Mouse (Mus musculus) naive thymus-derived CD4-positive, alpha-beta T cell, adult 2 months (primary cell): ENCODE data around the gene Cldn15.

ENCODE experiments used
- DNase-seq: peaks from one replicate; pipeline ENCODE4 v3.0.0-alpha.2; 2011; ENCODE audit warnings: low read depth

Gene Cldn15

DNA sequence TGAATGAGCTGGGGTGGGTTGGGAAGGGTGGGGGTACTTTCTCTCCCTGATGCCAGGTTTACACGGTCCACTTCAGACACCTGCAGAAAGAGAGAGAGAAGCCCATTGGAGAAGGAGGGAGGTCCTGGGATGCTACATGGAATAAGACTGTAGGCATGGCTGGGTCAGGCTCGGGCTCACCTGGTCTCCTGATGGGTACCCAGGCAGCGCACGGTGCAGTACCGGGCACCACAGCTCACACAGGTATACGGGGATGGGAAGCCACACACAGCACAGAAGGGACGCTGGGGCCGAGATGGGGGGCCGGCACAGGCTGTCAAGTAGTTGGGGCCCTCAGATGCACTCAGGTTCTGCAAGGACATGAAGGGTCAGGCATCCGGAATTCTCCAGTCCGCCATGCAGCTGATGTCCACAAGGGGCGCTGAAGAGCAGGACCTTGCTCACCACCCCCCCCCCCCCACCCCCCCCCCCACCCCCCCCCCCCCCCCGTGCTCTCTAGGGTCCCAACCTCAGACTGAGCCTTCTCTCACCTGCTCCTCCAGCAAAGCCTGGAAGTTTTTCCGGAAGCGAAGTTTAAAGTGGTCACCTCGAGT is 16.0 kb downstream of the Cldn15 start:
- peak; percentile 70 for DNase-seq

DNA sequence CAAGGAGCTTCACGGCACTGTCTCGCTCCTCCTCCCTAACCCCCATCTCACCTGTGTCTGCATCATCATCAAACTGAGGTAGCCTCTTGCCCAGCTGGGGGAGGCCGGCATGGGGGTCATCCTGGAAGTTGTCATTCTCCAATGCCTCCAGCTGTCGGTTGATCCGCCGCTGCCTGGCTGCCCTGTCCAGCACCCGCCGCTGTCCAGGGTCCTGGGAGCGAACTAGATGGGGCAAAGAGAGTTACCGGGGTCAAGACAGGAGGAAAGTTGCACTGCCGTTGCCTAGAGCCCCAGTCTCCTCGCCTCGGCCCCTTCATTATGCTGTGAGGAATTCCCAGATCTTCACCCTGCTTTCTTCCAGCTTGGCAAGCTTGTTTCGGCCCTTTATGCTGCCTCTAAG is 18.4 kb downstream of the Cldn15 start:
- no peak for DNase-seq

DNA sequence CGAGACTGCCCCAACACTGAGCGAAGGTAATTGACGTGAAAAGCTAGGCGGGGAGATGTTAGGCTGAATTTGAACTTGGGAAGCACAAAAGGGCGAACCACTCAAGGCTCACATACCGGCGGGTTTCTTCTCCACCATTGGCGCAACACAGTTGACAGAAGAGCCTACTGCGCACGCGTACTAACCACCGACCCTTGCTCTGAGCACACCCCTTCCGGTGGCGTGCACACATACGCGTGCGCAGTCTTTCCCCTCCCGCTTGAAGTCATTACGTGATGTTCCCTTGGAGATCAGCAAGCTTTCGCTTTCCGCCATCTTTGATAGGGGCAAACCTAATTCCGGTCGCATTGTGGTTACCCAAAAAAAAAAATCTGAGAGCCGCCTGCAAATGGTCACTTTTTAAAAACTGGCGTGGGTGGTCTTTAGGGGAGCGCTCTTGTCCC is 20.3 kb downstream of the Cldn15 start, which contains the start of gene Plod3:
TSS of gene Plod3 (plus strand) at position 325 of the 443 bp plus-strand sequence.
- peak; percentile 99 for DNase-seq

DNA sequence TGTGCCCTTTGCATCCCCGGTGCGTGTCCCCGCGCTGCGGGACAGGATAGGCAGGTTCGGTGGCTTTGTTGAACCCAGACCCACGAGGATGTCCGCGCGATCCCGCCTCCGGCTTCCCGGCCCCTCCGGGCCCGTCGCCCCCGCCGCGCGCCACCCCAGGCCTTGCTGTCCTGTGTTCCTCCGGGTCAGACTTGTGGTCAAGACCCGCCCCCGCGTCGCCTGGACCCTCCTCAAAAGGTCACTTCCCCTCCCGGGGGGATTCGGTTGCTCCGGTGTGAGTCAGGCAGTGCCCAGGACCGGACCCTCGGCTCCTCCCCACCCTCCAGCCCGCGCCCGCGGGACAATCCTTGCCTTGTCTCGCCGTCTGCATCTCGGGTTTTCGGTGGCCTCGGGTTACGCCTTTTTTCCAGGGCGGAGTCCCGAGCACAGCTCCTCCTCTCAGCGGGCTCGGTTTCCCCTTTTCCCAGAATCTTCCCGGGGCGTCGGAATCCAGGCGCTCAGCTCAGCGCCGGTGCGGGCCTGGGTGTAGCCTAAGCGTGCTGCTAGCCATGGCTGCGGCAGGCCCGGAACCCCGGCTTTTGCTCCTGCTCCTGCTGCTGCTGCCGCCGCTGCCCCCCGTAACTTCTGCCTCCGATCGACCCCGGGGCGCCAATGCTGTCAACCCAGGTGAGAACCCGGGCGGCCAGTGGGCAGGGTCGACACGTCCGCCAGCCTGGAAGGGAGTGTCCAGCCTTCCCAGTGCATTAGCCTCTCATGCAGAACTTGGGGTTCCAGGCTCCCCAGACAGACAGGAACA is 20.9 kb downstream of the Cldn15 start:
- peak; percentile 58 for DNase-seq

DNA sequence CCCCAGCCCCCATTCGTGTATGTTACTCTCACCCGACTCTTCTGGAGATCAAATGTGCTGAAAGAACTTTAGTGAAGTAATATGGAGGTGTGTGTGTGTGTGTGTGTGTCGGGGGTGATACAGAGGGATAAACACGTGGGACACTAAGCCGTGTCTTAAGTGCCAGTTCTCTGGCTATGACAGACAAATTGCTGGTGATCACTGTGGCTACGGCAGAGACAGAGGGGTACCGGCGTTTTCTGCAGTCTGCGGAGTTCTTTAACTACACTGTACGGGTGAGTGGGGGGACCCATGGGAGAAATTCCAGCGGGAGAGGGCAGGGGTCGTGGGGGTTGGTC is 21.5 kb downstream of the Cldn15 start, which contains the start of gene Znhit1:
TSS of gene Znhit1 (minus strand) at position 88 of the 338 bp plus-strand sequence.
- no peak for DNase-seq

DNA sequence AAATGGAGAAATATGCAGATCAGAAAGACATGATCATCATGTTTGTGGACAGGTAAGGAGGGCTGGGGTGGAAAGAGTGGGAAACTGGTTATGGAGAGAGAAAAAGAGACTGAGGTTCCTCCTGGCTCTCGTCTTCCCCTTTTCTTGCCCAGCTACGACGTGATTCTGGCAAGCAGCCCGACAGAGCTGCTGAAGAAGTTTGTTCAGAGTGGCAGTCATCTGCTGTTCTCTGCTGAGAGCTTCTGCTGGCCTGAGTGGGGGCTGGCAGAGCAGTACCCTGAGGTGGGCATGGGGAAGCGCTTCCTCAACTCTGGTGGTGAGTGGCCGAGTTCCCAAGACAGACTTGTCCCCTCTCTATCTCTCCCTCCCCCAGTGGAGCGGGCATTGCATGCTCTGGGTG is 22.0 kb downstream of the Cldn15 start:
- DNase-seq, result no peak

DNA sequence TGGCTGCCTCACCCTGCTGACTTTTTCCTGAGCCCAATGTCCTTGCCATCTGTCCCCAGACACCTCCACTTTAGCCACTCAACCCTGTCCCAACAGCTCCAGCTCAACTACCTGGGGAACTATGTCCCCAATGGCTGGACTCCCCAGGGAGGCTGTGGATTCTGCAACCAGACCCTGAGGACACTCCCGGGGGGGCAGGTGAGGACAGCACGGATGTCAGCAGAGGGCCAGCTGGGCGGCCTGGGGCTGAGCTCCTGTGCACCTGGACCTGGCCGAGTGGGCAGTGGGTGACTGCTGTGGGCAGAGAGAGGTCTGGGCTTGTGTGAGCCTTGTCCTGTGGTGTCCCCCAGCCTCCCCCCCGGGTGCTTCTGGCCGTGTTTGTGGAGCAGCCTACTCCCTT is 23.4 kb downstream of the Cldn15 start:
- no peak for DNase-seq

DNA sequence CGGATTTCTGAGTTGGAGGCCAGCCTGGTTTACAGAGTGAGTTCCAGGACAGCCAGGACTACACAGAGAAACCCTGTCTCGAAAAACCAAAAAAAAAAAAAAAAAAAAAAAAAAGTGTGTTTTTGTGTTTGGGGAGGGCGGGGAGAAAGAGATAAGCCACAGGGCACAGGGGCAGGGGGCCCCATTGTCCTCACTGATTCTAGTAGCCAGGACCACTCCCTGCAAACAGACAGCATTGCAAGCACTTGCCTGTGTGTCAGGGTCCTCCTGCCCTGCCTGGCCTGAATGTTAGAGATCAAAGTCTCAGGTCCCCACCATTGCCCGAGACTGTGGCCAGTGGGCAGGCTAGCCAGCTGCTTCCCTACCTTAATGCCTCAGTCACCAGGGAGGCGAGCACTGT is 33.0 kb downstream of the Cldn15 start:
- no peak for DNase-seq

DNA sequence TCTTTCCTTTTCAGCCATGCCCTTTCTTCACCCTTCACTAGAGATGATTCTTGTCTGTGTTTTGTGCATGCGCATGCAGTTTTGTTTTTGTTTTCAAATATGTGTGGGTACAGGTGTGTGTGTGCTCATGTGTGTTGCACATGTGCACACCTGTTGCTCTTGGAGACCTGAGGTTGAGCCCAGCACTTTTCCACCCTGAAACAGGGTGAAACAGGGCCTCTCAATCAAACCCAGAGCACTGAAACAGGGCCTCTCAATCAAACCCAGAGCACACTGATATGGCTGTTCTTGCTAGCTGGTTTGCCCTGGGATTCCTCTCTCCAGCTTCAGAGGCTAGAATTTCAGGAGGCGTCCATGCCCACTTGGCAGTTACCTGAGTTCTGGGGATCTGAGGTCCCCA is 34.2 kb downstream of the Cldn15 start:
- DNase-seq, result no peak

DNA sequence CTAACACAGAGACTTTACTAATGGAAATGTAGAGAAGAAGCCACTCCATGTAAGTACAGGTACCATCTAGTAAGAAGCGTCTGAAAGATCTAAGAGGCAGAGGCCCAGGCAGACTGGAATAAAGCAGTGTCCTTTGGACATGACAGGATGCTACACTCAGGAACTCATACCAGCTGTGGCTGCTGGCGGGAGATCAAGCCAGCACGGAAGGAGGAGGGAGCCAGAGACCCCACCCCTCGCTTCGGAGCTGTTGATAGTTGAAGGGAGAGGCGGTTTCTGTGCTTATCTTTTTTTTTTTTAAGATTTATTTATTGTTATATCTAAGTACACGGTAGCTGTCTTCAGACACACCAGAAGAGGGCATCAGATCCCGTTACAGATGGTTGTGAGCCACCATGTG is 40.9 kb downstream of the Cldn15 start:
- DNase-seq, result no peak

DNA sequence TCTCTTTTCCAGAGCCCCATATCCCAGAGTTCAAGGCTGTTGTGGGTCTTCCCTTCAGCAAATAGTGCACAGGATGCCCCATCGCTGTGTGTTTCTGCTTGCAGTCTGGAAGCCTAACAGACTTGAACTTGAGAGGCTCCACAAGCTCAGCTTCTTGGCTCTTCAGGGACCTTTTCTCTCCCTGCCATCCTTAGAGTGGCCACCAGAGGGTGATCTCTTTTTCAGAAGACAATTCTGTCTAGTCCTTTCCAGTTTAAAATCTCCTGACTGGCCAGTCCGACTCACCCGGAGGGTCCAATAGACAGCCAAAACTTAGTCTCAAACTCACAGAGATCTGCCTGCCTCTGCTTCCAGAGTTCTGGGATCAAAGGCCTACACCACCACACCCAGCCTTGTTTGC is 43.6 kb downstream of the Cldn15 start:
- peak; percentile 48 for DNase-seq

DNA sequence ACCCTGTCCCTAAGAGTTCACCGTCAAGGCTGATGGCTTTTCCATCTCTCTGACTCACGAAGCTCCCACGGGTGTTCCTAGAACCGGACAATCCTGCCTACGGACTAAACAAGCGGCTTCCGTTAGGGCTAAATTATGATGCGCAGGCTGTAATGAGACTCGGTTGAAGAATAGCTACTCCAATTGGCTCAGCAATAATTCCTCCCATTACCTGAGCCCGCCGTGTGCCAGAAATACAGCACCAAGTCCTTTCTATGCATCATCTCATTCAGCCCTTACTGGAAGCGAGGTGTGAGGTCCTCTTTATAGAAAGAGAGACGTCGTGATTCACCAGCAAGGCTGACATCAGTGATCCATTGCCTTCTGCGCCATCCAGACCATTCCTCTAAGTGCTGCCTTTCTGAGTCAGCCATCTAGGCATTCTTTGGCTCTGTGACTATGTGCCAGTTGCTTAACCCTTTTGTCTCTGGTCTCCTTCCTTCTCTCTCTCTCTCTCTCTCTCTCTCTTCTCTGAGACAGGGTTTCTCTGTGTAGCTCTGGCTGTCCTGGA is 46.1 kb downstream of the Cldn15 start:
- DNase-seq, result no peak

DNA sequence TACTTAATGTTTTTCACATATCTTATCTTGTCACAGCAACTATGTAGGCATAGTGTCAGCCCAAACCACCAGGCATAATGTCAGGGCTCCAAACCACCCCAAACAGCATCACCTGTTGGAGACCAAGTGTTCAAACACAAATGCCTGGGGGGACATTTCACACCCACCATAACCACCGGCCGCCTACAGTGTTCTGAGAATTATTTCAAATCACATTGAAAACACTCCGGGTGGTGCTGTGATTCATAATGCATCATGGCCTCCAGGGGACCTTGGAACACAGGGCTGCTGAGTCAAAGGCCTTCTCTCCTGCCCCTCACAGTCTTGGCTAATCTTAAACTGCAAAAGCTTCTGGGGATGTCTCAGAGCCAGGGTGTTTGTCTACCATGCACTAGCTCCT is 49.5 kb downstream of the Cldn15 start:
- no peak for DNase-seq

DNA sequence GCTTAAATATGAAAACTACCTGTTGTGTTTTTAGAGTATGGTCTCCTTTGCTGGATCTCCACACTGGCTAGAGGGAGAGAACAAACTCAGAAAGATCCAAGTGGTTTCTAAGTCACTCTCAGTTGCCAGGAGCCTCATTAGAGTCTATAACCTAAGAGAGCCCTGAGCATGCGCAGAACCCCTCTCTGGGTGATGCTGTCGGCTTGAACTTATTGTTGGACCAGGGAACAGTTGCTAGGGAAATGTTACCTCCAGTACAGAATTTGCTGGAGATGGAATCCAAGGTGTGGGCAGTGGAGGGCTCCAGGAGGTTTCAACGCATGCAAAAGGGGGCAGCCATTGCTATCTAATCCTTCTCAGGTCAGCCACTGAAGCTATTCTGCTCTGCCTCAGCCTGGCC is 57.9 kb downstream of the Cldn15 start:
- DNase-seq, result no peak

DNA sequence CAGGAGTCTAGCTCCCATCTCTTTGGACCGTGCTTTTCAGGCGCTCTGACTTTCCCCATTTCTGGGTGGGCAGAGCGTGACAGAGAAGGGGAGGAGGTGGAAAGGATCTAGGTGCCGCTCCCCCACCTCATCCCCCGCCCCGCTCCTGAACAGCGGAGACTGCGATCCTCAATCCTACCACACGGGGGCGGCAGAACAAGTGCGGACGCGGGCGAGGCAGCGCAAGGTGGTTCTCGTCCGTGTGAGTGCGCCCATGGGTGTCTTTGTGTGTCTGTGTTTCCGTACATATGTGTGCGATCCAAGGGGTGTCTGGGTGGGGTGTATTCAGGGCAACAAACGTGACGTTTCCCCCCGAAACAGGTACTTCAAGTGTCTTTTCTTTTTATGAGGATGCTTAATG is 58.7 kb downstream of the Cldn15 start:
- DNase-seq, result peak; percentile 88
